Mouse (Mus musculus): Measurements from ENCODE around the gene Gm20518.

GRCm38 (mm10) chr16:17890917-17891566 lies 429 bp downstream of the Gm20518 start:
- no peak for TF ChIP-seq CTCF (IDR thresholded peaks at IDR 0.05; ENCODE audit: low read depth, low read length)
- no peak for TF ChIP-seq TAL1 (conservative IDR thresholded peaks at IDR 0.05; ENCODE audit: low read depth, low read length)
- no peak for TF ChIP-seq POLR2AphosphoS5 (IDR thresholded peaks at IDR 0.05; ENCODE audit: insufficient replicate concordance, low read depth, low read length)
- no peak for TF ChIP-seq GATA1 (IDR thresholded peaks at IDR 0.05; ENCODE audit: borderline replicate concordance, low read length)
- no peak for TF ChIP-seq GATA2 (IDR thresholded peaks at IDR 0.05; ENCODE audit: borderline replicate concordance, low read depth, low read length)
